ENCODE assay signal across 9 mouse cellular contexts in genomic region chr6:114918994-114919393, GRCm38 (mm10). TPM values are rescaled to one million over a fixed set of nuclear protein-coding genes. Genes with fewer than 3 reads are reported as not detected.
DNase-seq lines count a peak whose midpoint lies in the region; ATAC-seq lines count a peak whose summit lies in the region.
"Had no signal": no experiment of that assay in that cellular context is flagged by ENCODE, and none has a peak within 500 bp of the region (broad histone marks: within the 10 kb centered on the region; RNA-seq: fewer than 3 reads in every experiment).

No protein-coding gene starts in this region.

- ATAC-seq in kidney, embryonic 14.5 days (ENCODE audit: low FRiP score, low TSS enrichment), result no peak
- ATAC-seq in embryonic facial prominence, embryonic 11.5 days (replicated peaks; ENCODE audit: insufficient number of reproducible peaks, low FRiP score, low TSS enrichment, low read depth), result no peak
- ATAC-seq in hindbrain, embryonic 16.5 days, result no peak
- no peak for ATAC-seq in midbrain, embryonic 16.5 days
- ATAC-seq in activated CD4-positive, CD25-positive, alpha-beta regulatory T cell, adult 4 months, result no peak

- H3K4me2 ChIP-seq in kidney, embryonic 14.5 days (replicated peaks; ENCODE audit: low read depth, low read length), result peak overlapping the region; percentile 66
- peak overlapping the region; percentile 44 for H3K4me2 ChIP-seq in embryonic facial prominence, embryonic 11.5 days (ENCODE audit: low read depth, low read length)
- peak overlapping the region; percentile 60 for H3K4me2 ChIP-seq in hindbrain, embryonic 16.5 days (ENCODE audit: low read length)
- H3K4me2 ChIP-seq in midbrain, embryonic 16.5 days (ENCODE audit: low read length), result peak overlapping the region; percentile 69

- DNase-seq in kidney, postnatal 14 days, result no peak
- no peak for DNase-seq in embryonic facial prominence, embryonic 11.5 days (ENCODE audit: low spot score)
- DNase-seq in cerebellum, postnatal 4 days (ENCODE audit: low spot score in 2 of 2), result no peak
- DNase-seq in embryo, embryonic 10.5 days (ENCODE audit: low spot score), result no peak
- DNase-seq: cerebellum, postnatal 25 days had no signal

- H3K27me3 ChIP-seq in kidney, embryonic 14.5 days (ENCODE audit: control insufficient read depth, insufficient read depth, low read length), result no peaks in the 10 kb centered on the region
- no peaks in the 10 kb centered on the region for H3K27me3 ChIP-seq in embryonic facial prominence, embryonic 11.5 days (ENCODE audit: control insufficient read depth, insufficient read depth, low read length)
- H3K27me3 ChIP-seq in hindbrain, embryonic 16.5 days (replicated peaks; ENCODE audit: control insufficient read depth, insufficient read depth, low read length), result no peaks in the 10 kb centered on the region
- H3K27me3 ChIP-seq in midbrain, embryonic 16.5 days (ENCODE audit: control insufficient read depth, insufficient read depth, low read depth, low read length), result no peaks in the 10 kb centered on the region

- H3K4me1 ChIP-seq in kidney, embryonic 14.5 days (ENCODE audit: control insufficient read depth, insufficient read depth, low read length), result peaks cover 54% of the 10 kb centered on the region
- peaks cover 26% of the 10 kb centered on the region for H3K4me1 ChIP-seq in embryonic facial prominence, embryonic 11.5 days (ENCODE audit: control insufficient read depth, insufficient read depth, low read length)
- peaks cover 58% of the 10 kb centered on the region for H3K4me1 ChIP-seq in hindbrain, embryonic 16.5 days (ENCODE audit: control insufficient read depth, insufficient read depth, low read depth, low read length)
- H3K4me1 ChIP-seq in midbrain, embryonic 16.5 days (ENCODE audit: control insufficient read depth, insufficient read depth, low read length), result peaks cover 66% of the 10 kb centered on the region

- 47% methylated on average over 9 of the region's 9 CpGs for WGBS in kidney, embryonic 14.5 days
- WGBS in embryonic facial prominence, embryonic 11.5 days, result 83% methylated on average over 9 of the region's 9 CpGs
- WGBS in hindbrain, embryonic 16.5 days, result 63% methylated on average over 9 of the region's 9 CpGs
- 81% methylated on average over 9 of the region's 9 CpGs for WGBS in midbrain, embryonic 16.5 days

- H3K36me3 ChIP-seq in kidney, embryonic 14.5 days (ENCODE audit: control insufficient read depth, insufficient read depth, low read length), result no peaks in the 10 kb centered on the region
- H3K36me3 ChIP-seq in embryonic facial prominence, embryonic 11.5 days (replicated peaks; ENCODE audit: control insufficient read depth, insufficient read depth, low read depth, low read length), result no peaks in the 10 kb centered on the region; the same call in 1 of the 2 replicates
- no peaks in the 10 kb centered on the region for H3K36me3 ChIP-seq in hindbrain, embryonic 16.5 days (ENCODE audit: control insufficient read depth, insufficient read depth, low read length)
- H3K36me3 ChIP-seq in midbrain, embryonic 16.5 days (ENCODE audit: control insufficient read depth, insufficient read depth, low read length), result no peaks in the 10 kb centered on the region

- H3K27ac ChIP-seq in kidney, embryonic 14.5 days (ENCODE audit: low read depth, low read length), result no peak overlapping the region; the same call in 1 of the 2 replicates
- no peak overlapping the region for H3K27ac ChIP-seq in embryonic facial prominence, embryonic 11.5 days (replicated peaks; ENCODE audit: low read depth, low read length)
- H3K27ac ChIP-seq in hindbrain, embryonic 16.5 days (ENCODE audit: low read depth, low read length), result no peak overlapping the region
- H3K27ac ChIP-seq in midbrain, embryonic 16.5 days (ENCODE audit: low read length), result peak overlapping the region; percentile 15; the same call in 1 of the 2 replicates

- H3K9me3 ChIP-seq in kidney, embryonic 14.5 days (ENCODE audit: control insufficient read depth, low read length), result no peaks in the 10 kb centered on the region; the same call in 1 of the 2 replicates
- H3K9me3 ChIP-seq in embryonic facial prominence, embryonic 11.5 days (replicated peaks; ENCODE audit: control insufficient read depth, low read length), result no peaks in the 10 kb centered on the region
- no peaks in the 10 kb centered on the region for H3K9me3 ChIP-seq in hindbrain, embryonic 16.5 days (ENCODE audit: control insufficient read depth, low read length)
- H3K9me3 ChIP-seq in midbrain, embryonic 16.5 days (replicated peaks; ENCODE audit: control insufficient read depth, low read length, poor library complexity, severe bottlenecking), result no peaks in the 10 kb centered on the region

- peak overlapping the region; percentile 93 for H3K9ac ChIP-seq in kidney, embryonic 14.5 days (ENCODE audit: low read depth, low read length)
- peak overlapping the region; percentile 77 for H3K9ac ChIP-seq in embryonic facial prominence, embryonic 11.5 days (replicated peaks; ENCODE audit: low read length)
- peak overlapping the region; percentile 21; the same call in 1 of the 2 replicates for H3K9ac ChIP-seq in hindbrain, embryonic 16.5 days (ENCODE audit: low read depth, low read length)
- H3K9ac ChIP-seq in midbrain, embryonic 16.5 days (ENCODE audit: low read depth, low read length), result peak overlapping the region; percentile 18; the same call in 1 of the 2 replicates

- peak overlapping the region; percentile 56 for H3K4me3 ChIP-seq in kidney, embryonic 14.5 days (ENCODE audit: low read length)
- peak overlapping the region; percentile 58 for H3K4me3 ChIP-seq in embryonic facial prominence, embryonic 11.5 days (ENCODE audit: low read depth, low read length)
- H3K4me3 ChIP-seq in hindbrain, embryonic 16.5 days (ENCODE audit: low read length), result peak overlapping the region; percentile 11
- 0 out of 2 replicates have a peak overlapping the region, but pooled peaks have one; percentile 5 for H3K4me3 ChIP-seq in midbrain, embryonic 16.5 days (ENCODE audit: low read depth, low read length)

RNA-seq across cellular contexts. Expression of gene Vgll4, which starts 50.8 kb away (rescaled TPM):
- 68.8 and 83.0 TPM in 2 replicates for polyA plus RNA-seq in kidney, embryonic 14.5 days (2014; fragmentation: Nextera tagmentation; extraction: Ambion mirVana)
- polyA plus RNA-seq in embryonic facial prominence, embryonic 11.5 days (2014; fragmentation: Nextera tagmentation; extraction: Ambion mirVana), result 58.9 and 68.2 TPM in 2 replicates
- polyA plus RNA-seq in hindbrain, embryonic 16.5 days (2015; fragmentation: Nextera tagmentation; extraction: Ambion mirVana), result 60.2 and 62.0 TPM in 2 replicates
- polyA plus RNA-seq in midbrain, embryonic 16.5 days (2015; fragmentation: Nextera tagmentation; extraction: Ambion mirVana), result 49.2 and 51.0 TPM in 2 replicates
- 100 to 1,000 TPM in 1 of 2 experiments, 10 to 100 TPM in 1; 95.8 to 109 TPM for polyA plus RNA-seq in activated CD4-positive, CD25-positive, alpha-beta regulatory T cell, adult 4 months (2017; shearing (Covaris generic))

Comparison
In these comparisons a context has a peak if more than half of its experiments do, and no peak if none do; other contexts are left out.
1. H3K4me3 ChIP-seq: peak in every context shown above with its lines; median percentile 58 in embryonic facial prominence, embryonic 11.5 days; 56 in kidney, embryonic 14.5 days; 11 in hindbrain, embryonic 16.5 days; 5 in midbrain, embryonic 16.5 days.
2. H3K9ac ChIP-seq: peak in every context shown above with its lines; median percentile 93 in kidney, embryonic 14.5 days; 77 in embryonic facial prominence, embryonic 11.5 days; 21 in hindbrain, embryonic 16.5 days; 18 in midbrain, embryonic 16.5 days.